Mouse (Mus musculus) lung, postnatal 14 days (tissue): ENCODE data around the gene U90926.

ENCODE experiments used
- DNase-seq: peaks from one replicate; pipeline ENCODE4 v3.0.0; 2021

U90926 gene

DNA sequence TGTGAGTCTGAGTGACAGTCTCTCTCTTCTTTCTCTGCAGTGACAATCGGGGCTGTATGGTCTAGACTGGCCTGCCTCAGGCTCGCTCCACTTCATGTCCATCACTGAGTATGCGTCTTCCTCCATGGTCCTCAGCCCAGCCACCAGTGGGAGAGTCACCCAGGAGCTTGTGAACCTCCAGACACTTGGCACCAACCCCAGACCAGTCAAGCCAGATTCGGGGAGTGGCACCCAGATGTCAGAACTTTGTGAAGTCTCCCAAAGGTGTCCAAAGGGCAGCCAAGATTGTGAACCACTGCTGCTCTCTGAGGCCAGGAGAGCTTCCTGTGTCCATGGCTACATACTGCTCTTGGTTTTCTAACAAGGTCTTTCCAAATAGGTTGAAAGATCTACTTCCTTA is 3.0 kb downstream of the U90926 start:
- DNase-seq, result no peak

DNA sequence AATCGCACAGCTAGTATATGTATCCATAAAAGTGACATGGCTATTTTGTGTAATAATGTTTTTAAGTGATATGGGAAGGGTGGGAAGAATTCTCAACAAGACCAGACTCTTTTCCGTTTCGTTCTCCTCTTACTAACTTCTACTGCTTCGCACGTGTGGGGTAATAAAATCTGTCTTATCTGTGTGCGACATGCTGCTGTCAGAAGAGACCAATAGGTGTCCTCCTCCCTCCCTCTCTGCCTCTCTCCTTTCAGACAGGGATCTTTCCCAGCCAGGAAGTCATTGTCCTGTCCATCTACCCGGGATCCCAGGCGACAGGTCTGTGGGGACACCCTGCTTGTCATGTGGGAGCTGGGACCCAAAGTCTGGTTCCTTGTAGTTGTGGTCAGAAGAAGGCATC is 5.0 kb downstream of the U90926 start:
- no peak for DNase-seq

DNA sequence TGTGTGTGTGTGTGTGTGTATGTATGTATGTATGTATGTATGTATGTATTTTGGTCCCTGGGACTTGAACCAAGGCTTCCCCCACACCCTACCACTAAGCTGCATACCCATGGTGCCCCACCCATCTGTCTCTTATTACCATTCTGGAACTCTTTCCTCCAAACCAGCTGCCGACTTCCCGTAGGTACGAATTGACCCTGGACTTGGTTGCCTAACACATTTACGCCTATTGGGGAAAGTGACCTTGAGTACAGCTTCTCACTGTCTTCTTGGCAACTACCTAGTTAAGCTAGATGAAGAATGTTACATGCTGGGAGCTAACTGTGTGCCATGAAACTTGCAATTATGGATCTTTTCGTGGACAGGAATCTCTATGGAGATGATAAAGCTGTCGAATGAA is 9.1 kb downstream of the U90926 start:
- DNase-seq, result no peak

DNA sequence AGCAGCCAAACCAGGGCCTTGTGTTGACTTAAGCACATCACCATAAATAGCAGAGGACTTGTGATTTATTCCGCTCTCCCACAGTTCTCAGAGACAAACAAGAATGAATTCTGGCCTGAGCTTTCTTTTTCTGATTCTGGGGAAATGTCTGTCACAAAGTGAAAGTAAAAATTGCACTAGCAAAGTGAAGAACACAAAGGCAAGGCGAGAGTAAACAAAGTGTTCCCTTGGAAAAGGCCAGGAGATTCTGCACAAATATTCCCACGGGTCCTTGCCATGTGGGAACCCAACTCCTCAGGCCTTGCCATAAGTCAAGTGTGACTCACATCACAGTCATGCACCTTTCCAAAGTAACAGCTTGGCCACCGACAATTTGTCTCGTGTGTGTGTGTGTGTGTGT is 9.5 kb downstream of the U90926 start:
- peak; percentile 20 for DNase-seq

DNA sequence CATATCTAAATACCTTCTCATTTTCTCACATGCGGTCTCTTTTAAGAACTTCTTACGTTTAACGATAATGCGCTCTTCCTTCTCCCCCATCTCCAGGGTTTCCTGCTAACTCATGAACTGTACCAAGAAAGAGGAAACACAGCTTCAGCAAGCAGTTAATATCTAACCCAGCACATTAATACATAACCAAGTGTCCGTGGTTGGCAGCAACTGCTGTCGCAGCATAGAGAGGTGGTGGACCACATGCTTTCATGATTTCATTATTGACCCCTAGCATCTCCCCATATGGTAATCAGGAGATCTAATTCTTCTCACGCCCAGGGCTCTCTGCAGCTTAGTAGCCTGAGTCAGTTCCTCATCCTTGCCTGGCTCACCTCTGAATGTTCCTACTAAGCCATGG is 10.0 kb downstream of the U90926 start:
- DNase-seq, result no peak

DNA sequence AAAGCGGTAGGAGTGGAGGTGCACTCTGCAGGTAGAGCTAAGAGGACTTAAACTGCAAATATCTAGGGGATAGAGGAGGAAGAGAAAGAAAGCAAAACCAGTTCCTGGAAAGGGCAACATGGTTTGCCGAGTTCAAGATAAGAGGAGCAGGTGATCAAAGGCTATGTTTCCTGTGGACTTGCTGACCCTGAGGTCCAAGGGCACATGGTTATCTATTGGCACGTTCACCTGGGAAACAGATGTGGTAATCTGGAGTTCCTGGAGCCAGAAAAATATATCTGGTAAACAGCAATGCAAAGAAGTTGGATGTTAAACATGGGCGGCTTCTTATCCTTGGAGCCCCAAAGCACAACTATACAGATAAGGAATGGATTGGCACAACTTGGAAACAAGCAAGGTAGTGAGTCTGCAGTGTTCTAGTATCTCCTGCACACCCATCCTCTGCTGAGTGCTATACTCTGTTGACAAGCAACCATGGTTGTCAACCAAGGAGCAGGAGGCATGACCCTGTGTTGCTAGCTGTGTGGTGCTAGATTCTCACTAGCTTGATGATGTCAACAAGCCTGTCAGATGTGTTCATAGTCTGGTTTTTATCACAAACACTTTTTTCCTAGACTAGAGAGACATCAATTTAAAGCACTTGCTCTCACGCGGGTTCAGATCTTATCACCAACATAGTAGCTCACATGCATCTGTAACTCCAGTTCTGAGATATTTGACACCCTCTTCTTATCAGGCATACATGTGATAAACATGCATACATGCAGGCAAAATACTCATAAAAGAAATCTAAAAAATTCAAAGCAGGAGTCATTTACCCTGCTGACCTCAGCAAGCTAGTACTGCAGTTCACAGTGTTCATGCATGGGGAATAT is 10.8 kb downstream of the U90926 start:
- no peak for DNase-seq

DNA sequence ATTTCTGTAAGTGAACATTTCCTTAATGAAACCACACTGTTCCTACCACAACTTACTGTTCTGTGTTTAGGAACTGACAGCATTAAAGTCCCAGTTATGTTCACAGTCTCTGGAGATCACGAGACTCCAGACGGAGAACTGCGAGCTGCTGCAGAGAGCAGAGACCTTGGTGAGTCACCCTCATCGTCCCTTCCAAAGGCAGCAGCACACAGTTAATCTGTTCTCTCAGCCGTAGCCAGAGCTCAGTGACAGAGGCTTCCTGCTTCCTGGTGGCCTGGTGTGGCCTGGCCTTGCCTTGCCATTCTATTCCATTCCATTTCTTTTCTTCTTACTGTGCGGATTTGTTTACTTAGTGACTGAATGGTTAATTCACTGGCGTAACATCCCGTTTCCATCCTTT is 16.9 kb downstream of the U90926 start:
- DNase-seq, result no peak

DNA sequence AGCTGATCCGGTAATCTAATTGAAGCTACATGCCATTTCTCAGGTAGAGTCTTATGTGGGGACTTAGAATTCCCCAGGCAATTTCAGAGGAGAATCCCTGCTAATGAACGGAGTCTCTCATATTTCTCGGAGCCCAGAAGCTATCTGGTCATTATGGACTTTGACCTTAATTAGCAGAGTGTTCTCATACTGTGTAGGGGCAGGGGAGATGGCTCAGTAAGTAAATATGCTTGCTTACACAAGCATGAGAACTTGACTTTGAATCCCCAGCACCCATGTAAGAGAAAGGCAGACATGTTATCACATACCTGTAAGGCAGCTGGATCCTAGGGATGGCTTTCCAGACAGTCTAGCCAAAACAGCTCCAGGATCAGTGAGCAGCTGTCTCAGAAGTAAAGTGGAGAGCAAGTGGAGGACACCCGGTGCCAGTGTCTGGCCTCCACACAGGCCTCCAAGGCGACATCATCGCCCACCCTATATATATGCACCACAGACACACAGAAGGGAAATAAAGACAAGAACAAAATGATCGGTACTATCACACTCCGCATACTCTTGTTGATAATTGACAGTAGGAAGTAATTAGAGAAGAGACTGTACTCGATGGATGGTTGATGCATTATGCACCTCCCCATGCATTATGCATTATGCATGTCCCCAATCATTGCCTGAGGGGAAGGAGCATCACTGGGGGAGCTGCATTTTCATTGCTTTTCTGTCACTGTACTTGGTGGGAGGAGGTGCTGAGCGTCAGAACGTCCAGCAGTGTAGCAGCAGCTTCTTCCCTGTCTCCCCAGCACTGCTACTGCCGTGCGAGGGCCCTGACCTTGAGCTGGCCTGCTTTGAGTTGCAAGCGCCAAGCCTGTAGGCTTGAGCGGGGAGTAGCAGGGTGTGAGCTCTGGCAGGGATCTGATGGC is 18.1 kb downstream of the U90926 start:
- no peak for DNase-seq

DNA sequence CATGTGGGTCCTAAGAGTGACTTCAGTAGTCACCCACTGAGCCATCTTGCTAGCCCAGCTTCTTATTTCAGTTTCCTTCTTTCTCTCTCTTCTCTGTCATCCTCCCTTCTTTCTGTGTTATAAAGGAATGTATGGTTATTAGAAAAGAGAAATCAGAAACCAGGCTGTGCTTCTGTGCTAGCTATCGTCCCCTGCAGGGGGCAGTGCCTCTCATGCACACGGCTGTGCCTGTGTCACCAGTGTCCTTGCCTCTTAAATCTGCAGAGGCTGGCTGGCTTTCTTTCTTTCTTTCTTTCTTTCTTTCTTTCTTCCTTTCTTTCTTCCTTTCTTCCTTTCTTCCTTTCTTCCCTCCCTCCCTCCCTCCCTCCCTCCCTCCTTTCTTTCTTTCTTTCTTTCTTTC is 19.5 kb downstream of the U90926 start:
- peak; percentile 48 for DNase-seq

DNA sequence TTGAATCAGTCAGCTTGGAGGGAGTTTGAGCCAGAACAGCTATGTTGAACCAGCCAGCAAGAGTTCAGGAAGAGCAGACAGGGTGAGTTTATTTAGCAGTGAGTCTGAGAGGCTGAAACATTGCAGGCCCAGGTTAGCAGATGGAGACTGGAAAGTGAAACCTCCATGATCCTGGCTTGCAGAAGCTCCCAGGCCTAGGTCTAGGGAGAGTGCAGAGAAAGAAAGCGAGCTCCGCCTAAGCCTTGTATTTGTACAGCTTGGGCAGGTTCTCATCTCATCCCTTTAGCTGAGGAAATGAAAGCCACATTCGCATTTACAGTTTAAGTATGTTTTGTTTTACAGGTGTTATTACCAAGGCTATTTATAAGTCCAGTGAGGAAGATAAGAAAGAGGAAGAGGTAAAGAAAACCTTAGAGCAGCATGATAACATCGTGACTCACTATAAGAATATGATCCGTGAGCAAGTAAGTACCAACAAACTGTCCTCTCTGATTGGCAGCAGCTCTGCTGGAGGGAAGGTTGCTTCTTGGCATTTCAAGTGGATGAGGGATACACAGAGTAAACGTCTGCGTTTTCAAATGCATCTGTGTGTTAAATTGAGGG is 26.2 kb downstream of the U90926 start:
- no peak for DNase-seq

DNA sequence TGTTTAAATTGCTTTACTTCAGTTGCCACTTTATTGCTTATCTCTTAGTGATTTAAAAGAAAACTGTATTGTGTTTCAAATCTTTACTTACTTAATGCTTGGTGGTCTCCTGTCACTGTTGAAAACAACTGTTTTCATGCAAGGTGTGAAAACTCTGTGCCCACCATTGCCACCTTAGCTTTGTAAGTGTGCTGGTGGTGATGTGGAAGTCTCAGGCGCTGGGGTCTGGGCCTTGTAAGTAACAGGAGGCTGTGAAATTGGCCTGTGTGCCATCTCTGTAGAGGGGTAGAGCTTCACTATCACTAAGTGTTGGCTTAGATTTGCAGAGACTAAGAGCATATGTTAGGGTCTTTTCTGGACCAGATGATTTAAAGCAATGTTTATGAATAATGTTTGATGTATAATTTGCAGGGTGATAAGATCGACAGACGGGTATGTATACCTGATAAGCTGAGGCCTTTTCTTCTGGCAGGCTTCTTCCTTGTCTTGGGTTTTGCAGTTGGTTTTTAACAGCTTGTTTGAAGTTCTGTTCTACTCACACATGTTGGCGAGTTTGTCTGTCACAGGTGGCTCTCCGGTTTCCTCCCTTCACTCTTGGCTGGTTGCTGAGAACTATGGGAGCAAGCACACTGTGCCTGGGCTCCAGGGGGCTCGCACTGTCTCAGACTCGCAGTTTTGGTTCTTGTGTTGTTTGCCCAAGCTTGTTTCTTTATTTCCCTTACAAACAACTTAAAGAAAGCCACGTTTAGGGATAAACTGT is 32.0 kb downstream of the U90926 start:
- DNase-seq, result no peak

DNA sequence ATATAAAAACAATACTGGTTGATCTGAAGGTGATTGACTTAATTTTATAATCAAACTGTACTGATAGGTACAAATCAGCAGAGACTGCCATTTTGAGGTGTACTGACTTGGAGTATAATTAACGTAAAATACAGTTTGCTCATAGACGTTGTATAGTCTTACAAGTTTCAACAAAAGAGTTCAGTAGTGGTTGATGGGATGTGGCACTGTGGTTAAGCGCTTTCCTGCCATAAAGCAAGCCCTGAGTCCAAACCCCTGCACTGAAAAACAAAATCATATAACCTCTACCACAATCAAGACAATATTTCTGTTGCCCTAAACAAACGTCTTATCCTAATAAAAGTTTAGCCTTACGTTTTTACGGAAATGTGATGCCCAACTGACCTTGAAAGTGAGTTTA is 49.2 kb downstream of the U90926 start:
- DNase-seq, result no peak
